Mouse (Mus musculus) lung, adult 2 months (tissue): Measurements from ENCODE around the gene Ankfy1. TPM values are rescaled to one million over a fixed set of nuclear protein-coding genes. Genes with fewer than 3 reads are reported as not detected.

Experiments
- DNase-seq: peaks from one replicate; pipeline ENCODE4 v3.0.0; 2022
- H3K4me1 ChIP-seq: fragments of 200-500 bp; 2 replicates; pipeline ENCODE4 v1.6.1; 2011; ENCODE audit warnings: low read length; ENCODE audit not compliant: control insufficient read depth, insufficient read depth
- H3K4me3 ChIP-seq: fragments of 200-500 bp; replicated peaks from 2 replicates; pipeline ENCODE3; 2011; ENCODE audit warnings: low read depth, mild to moderate bottlenecking, control low read depth, low read length; ENCODE audit errors: extremely low read depth
- CTCF ChIP-seq: fragments of 200-500 bp; IDR thresholded peaks from 2 replicates; pipeline ENCODE4 v1.5.1; 2011; ENCODE audit warnings: mild to moderate bottlenecking, low read length, control low read depth; ENCODE audit not compliant: insufficient read depth
- POLR2A ChIP-seq: fragments of 200-500 bp; IDR thresholded peaks from 2 replicates; pipeline ENCODE4 v1.6.1; 2011; ENCODE audit warnings: low read depth, mild to moderate bottlenecking, control low read depth, low read length, borderline replicate concordance; ENCODE audit errors: extremely low read depth
- WGBS: fragments of 180-500 bp; shearing (Covaris S2); methylation state at CpG from one replicate; pipeline ENCODE4 v1.1.7; 2018; 5-methylcytosine and 5-hydroxymethylcytosine counted together
- polyA plus RNA-seq: library from polyadenylated mRNA; depleted of rRNA; stranded (reverse); fragments of >200 nt; gene quantifications from 2 replicates; pipeline ENCODE4 v1.2.3, GENCODE M21; 2012; rRNA removed

Ankfy1 gene
- polyA plus RNA-seq, 1 experiment = 33.4 TPM

DNA sequence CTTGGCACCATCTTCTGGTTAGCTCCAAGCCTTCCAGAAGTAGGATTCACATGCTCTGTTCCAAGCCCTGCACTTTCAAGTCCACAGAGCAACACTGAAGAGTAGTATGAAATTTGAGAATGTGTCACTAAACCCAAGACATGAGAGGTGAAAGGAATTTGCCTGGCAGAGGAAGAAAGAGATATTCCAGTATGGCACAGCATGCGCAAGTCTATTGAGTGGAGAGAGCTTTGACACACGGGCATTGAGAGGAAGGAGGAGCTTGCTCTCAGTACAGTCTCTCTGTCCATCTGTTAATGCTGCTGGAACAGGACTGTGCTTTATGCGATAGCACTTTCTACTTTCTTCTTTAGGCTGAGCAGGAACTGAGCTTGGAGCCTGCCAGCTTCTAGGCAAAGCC is 113.2 kb downstream of the Ankfy1 start:
- no peak overlapping the region for H3K4me3 ChIP-seq
- TF ChIP-seq POLR2A = no peak
- no peak for TF ChIP-seq CTCF
- H3K4me1 ChIP-seq = peaks cover 30% of the 10 kb centered on the region
- 46% methylated on average over 3 of the region's 3 CpGs for WGBS
- DNase-seq = no peak

DNA sequence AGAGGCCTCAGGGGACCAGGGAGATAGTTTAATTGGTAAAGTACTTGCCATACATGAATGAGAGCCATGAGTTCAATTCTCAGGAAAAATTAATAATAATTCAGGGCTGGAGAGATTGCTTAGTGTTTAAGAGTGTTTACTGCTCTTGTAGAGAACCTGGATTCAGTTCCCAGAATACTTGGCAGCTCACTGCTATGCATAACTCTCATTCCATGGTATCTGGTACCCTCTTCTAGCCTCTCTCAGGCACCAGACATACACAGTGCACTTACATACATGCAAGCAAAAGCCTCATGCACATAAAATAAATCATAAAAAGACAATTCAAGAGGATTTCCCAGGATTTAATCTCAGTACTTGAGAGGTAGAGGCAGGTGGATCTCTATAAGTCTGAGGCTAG is 114.8 kb downstream of the Ankfy1 start:
- Histone ChIP-seq H3K4me3 (no peak overlapping the region), H3K4me1 (peaks cover 30% of the 10 kb centered on the region)
- DNase-seq = no peak
- TF ChIP-seq POLR2A (no peak), CTCF (no peak)

DNA sequence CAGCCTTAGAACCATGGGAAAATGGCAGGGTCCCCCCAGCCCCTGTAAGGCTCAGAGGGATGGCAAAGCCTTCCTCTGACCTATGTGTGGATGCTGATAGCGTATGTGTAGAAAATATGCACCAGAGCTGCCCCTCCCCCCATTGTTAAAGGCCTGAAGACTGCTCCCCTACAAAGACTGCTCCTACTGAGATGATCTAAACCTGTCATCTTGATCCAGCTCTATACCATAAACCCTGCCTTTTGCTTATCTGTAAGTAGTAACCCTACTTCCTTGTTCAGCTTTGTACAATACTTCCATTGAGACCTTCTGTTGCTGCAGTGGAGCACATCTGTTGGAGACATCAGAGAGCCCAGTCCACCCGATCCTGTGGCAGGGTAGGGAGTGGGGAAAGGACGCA is 115.4 kb downstream of the Ankfy1 start:
- no peak overlapping the region for H3K4me3 ChIP-seq
- no peak for TF ChIP-seq CTCF
- no peak for TF ChIP-seq POLR2A
- no peak for DNase-seq
- H3K4me1 ChIP-seq = peaks cover 30% of the 10 kb centered on the region
- 92% methylated on average over 3 of the region's 3 CpGs for WGBS

DNA sequence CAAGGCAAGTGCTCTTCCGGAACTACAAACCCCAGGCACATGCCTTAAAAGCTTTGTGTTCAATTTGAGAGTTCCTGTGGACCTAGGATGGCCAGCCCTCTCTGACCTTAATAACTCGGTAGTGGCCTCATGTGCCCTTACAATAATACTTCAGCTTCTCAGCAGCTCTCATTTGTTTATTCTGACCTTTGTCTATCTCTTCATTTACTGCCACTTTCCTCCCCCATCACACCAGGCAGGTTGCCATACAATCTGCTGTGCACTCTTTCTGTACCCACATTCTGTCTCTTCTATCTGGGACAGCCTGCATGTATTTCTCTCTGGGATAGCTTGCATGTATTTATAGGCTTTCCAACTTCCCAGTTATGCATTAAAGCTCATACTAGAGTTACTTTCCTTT is 116.8 kb downstream of the Ankfy1 start:
- 47% methylated on average over 2 of the region's 2 CpGs for WGBS
- DNase-seq = no peak
- no peak for TF ChIP-seq CTCF
- no peak for TF ChIP-seq POLR2A

DNA sequence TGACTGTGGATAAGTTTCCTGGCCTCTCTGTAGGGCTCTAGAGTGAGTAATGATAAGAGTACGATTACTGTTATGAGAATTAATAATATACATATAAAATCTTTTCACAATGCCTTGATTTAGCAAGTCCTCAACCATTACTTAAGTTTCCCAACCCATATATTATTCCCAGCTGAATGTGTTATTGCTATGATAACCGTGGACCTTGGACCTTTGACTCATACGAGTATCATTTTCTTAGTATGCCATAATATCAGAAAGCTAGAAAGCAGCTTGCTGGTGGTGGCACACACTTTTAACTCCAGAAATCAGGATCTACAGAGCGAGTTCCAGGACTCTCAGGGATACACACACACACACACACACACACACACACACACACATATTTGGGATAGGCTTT is 118.2 kb downstream of the Ankfy1 start:
- peaks cover 22% of the 10 kb centered on the region for H3K4me1 ChIP-seq
- WGBS = 62% methylated on average over 4 of the region's 4 CpGs
- TF ChIP-seq POLR2A (no peak), CTCF (no peak)
- H3K4me3 ChIP-seq = no peak overlapping the region
- DNase-seq = no peak

More for the DNA sequence above, 116.8 kb downstream of the Ankfy1 start:
- no peak overlapping the region for H3K4me3 ChIP-seq
- peaks cover 30% of the 10 kb centered on the region for H3K4me1 ChIP-seq

DNA sequence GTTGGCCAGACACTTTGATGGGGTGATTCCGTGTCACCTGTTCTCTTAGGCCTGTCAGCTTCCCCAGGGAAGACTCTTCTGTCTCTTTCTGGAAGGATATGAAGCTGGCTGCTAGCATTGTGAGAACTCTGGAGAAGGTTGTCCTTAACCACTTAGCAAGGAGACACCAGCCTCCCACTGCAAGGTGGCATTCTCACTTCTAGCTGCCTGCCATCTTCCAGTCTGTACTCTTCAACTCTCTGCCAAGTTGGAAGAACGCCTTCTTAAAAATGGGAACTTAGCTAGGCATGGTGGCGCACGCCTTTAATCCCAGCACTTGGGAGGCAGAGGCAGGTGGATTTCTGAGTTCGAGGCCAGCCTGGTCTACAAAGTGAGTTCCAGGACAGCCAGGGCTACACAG is 123.9 kb downstream of the Ankfy1 start:
- WGBS = 95% methylated on average over 5 of the region's 5 CpGs
- Histone ChIP-seq H3K4me3 (no peak overlapping the region), H3K4me1 (no peaks in the 10 kb centered on the region; the same call in 1 of the 2 replicates)
- TF ChIP-seq CTCF (no peak), POLR2A (no peak)
- no peak for DNase-seq

DNA sequence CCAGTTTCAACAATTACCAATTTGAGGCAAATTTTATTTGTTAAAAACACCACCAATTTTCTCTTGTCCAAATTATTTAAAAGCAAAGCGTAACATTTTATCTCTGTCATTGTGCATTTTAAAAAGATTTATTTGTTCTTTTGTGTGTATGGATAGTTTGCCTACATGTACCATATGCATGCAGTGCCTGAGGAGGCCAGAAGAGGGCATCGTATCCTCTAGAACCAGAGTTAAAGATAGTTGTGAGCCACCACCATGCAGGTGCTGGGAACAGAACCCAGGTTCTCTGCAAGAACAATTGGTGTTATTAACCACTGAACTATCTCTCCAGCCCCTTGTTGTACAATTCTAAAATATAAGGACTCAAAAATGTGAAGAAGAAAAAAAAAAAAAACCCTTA is 124.4 kb downstream of the Ankfy1 start:
- WGBS = 87% methylated on average over 2 of the region's 2 CpGs
- TF ChIP-seq CTCF = no peak
- TF ChIP-seq POLR2A = no peak
- no peaks in the 10 kb centered on the region; the same call in 1 of the 2 replicates for H3K4me1 ChIP-seq
- H3K4me3 ChIP-seq = no peak overlapping the region
- no peak for DNase-seq

DNA sequence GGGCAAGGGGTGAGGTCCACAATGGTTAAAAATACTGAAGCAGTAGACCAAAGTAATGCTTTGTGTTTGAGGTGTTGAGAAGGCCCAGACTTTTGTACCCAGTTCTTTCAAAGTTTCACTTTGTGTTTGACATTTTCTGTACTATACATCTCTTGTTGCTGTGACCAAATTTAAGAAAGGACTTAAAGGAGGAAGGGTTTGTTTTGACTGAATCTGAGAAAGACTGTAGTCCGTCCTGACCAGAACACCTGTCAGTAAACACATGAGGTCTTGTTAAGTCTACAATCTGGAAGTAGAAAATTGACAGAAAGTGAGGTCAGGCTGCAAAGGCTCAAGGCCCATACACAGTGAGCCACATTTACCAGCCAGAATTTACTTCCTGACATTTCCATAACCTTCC is 127.1 kb downstream of the Ankfy1 start:
- no peaks in the 10 kb centered on the region for H3K4me1 ChIP-seq
- DNase-seq = no peak
- TF ChIP-seq CTCF = no peak
- TF ChIP-seq POLR2A = no peak
- WGBS = 79% methylated on average over 1 of the region's 1 CpGs
- no peak overlapping the region for H3K4me3 ChIP-seq

DNA sequence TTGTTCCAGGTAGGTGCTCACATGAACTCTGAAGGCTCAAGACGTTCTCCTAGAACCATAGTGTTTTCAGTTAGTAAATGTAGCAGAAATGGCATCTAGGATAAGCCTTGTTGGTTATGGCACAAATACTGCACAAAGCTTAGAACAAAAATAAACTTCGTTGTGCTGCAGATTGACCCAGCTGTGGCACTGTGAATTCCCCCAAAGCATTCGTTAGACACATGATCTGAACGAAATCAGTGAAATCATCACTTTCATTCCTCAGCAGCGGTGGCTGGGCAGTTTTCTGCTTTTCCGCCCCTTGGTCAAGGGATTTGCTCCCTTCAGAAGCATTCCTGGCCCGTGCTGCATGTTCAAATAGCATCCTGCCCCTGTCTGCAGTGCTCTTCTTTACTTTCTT is 128.3 kb downstream of the Ankfy1 start:
- no peaks in the 10 kb centered on the region for H3K4me1 ChIP-seq
- H3K4me3 ChIP-seq = no peak overlapping the region
- 86% methylated on average over 7 of the region's 7 CpGs for WGBS
- DNase-seq = no peak
- TF ChIP-seq CTCF (no peak), POLR2A (no peak)

DNA sequence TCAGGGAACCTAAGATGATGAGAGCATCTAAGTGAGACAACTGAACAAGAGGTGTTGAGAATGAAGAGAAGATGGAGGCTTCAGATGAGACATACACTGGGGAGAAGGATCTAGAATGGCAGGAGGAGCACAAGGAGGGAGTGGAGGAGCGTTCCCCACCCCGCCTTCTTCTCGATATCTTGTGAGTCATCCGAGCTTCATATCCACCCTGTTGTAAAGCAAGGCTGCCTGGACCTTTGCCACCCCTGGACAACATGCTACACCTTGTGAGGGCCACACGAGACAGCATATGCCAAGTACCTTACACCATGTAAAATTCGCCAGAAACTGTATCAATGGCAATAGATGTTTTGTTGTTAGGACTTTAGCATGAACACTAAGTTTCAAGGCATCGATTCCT is 131.2 kb downstream of the Ankfy1 start:
- no peak for DNase-seq
- whole genome bisulfite sequencing = 87% methylated on average over 7 of the region's 7 CpGs
- Histone ChIP-seq H3K4me3 (no peak overlapping the region), H3K4me1 (no peaks in the 10 kb centered on the region)
- TF ChIP-seq CTCF = no peak
- no peak for TF ChIP-seq POLR2A

Other genes starting within 250 kb of the Ankfy1 start
- 26.1 and 32.8 TPM in 2 replicates for gene Mybbp1a, start 248.7 kb upstream of the Ankfy1 start, polyA plus RNA-seq
- 103 and 126 TPM in 2 replicates for gene Spns2, start 200.1 kb upstream of the Ankfy1 start, polyA plus RNA-seq
- gene Spns3, start 139.5 kb upstream of the Ankfy1 start, polyA plus RNA-seq = 1.1 and 1.4 TPM in 2 replicates
- gene Ube2g1, start 82.7 kb upstream of the Ankfy1 start, polyA plus RNA-seq = 8.1 and 9.0 TPM in 2 replicates
- gene Cyb5d2, start 106.1 kb downstream of the Ankfy1 start, polyA plus RNA-seq = 4.9 and 5.2 TPM in 2 replicates
- 22.9 and 29.3 TPM in 2 replicates for gene Zzef1, start 106.2 kb downstream of the Ankfy1 start, polyA plus RNA-seq